Mouse (Mus musculus): ENCODE data around the gene Mboat2.

GRCm38 (mm10) chr12:24942619-24943287 lies 112.1 kb downstream of the Mboat2 start:
- TF ChIP-seq GATA1 (IDR thresholded peaks at IDR 0.05; ENCODE audit: borderline replicate concordance, low read length): no peak
- no peak for TF ChIP-seq CTCF (IDR thresholded peaks at IDR 0.05; ENCODE audit: low read depth, low read length)
